ENCODE assay signal across 8 mouse cellular contexts in the genomic region with DNA sequence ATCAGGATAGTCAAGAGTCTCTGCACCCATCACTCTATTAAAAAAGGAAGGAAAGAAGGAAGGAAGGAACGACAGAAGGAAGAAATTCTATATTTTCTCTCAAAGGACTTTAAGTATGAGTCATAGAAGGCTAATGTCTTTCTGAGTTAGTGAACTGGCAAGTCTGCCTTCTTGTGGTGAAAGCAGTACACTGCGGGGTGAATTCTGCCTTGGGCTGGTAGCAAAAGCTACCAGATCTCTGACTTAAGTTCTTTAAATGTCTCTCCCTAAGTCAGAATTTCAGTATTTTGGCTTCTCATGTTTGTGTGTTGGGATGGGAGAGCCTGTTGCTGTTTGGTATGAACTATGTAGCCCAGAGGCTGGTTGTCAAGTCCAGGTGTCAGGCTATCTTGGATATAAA. TPM values are rescaled to one million over a fixed set of nuclear protein-coding genes. Genes with fewer than 3 reads are reported as not detected.
DNase-seq lines count a peak whose midpoint lies in the region; ATAC-seq and TF ChIP-seq lines count a peak whose summit lies in the region.

No protein-coding gene starts in this region.

- no peak for DNase-seq in layer of hippocampus, adult 2 months (ENCODE audit: low spot score in 2 of 2)
- no peak for DNase-seq in layer of hippocampus, adult 8-10 months (ENCODE audit: low spot score in 2 of 2)
- DNase-seq in T-cell, adult 2 months (ENCODE audit: low spot score) = peak; percentile 43
- peak; percentile 58 for DNase-seq in fibroblast of lung, adult 2 months (ENCODE audit: low read depth)
- no peak for DNase-seq in intestine, embryonic 14.5 days (ENCODE audit: low spot score)
- no peak for DNase-seq in lung, adult 2 months
- DNase-seq in Muller cell, postnatal 12 days (ENCODE audit: inconsistent ontology term) = no peak

- H3K4me1 ChIP-seq in intestine, embryonic 14.5 days (replicated peaks; ENCODE audit: control insufficient read depth, insufficient read depth, low read length) = no peaks in the 10 kb centered on the region
- H3K4me1 ChIP-seq in lung, adult 2 months (ENCODE audit: control insufficient read depth, insufficient read depth, low read length) = 0 out of 2 replicates have a peak, but pooled peaks cover 2% of the 10 kb centered on the region

- no peaks in the 10 kb centered on the region for H3K36me3 ChIP-seq in intestine, embryonic 14.5 days (ENCODE audit: control insufficient read depth, insufficient read depth, low read length)

- H3K4me3 ChIP-seq in layer of hippocampus, adult 2 months = peak overlapping the region; percentile 54
- H3K4me3 ChIP-seq in intestine, embryonic 14.5 days (ENCODE audit: low read depth, low read length) = peak overlapping the region; percentile 42
- H3K4me3 ChIP-seq in lung, adult 2 months (replicated peaks; ENCODE audit: extremely low read depth, low read depth, low read length) = no peak overlapping the region

- peak overlapping the region; percentile 41 for H3K4me2 ChIP-seq in intestine, embryonic 14.5 days (ENCODE audit: low read length)

- H3K9ac ChIP-seq in intestine, embryonic 14.5 days (ENCODE audit: low read length) = no peak overlapping the region

- H3K27me3 ChIP-seq in intestine, embryonic 14.5 days (replicated peaks; ENCODE audit: control insufficient read depth, insufficient read depth, low read length) = no peaks in the 10 kb centered on the region

- peak; percentile 68 for TF ChIP-seq CTCF in layer of hippocampus, adult 2 months (conservative IDR thresholded peaks at IDR 0.05)
- TF ChIP-seq CTCF in lung, adult 2 months (IDR thresholded peaks at IDR 0.05; ENCODE audit: insufficient read depth, low read length) = peak; percentile 12; the same call in 1 of the 2 replicates

- WGBS in intestine, embryonic 14.5 days = 32% methylated on average over 2 of the region's 2 CpGs
- 11% methylated on average over 2 of the region's 2 CpGs for WGBS in lung, adult 2 months

- ATAC-seq in intestine, embryonic 14.5 days (replicated peaks; ENCODE audit: low FRiP score, low TSS enrichment, low read depth) = peak; percentile 70
- peak; percentile 58 for ATAC-seq in neutrophil, adult 5-6 weeks (ENCODE audit: extremely low read depth, insufficient number of reproducible peaks, low FRiP score, poor library complexity, severe bottlenecking)

- TF ChIP-seq POLR2A in lung, adult 2 months (IDR thresholded peaks at IDR 0.05; ENCODE audit: borderline replicate concordance, extremely low read depth, low read depth, low read length) = no peak

- H3K9me3 ChIP-seq in intestine, embryonic 14.5 days (ENCODE audit: control insufficient read depth, low read length) = no peaks in the 10 kb centered on the region

- H3K27ac ChIP-seq in layer of hippocampus, adult 2 months = peak overlapping the region; percentile 65; the same call in 1 of the 2 replicates
- peak overlapping the region; percentile 47; the same call in 1 of the 2 replicates for H3K27ac ChIP-seq in intestine, embryonic 14.5 days (ENCODE audit: low read depth)

RNA-seq across cellular contexts. Expression of gene Zfp983, which starts 0.5 kb away (rescaled TPM):
- 10 to 100 TPM; 11.1 to 11.3 TPM for total RNA-seq in layer of hippocampus, adult 2 months (2021)
- 10 to 100 TPM in 2 of 4 experiments, 1 to 10 TPM in 2; 8.5 to 14.1 (median 11.7) TPM for total RNA-seq in layer of hippocampus, adult 8-10 months (2022)
- polyA plus RNA-seq in intestine, embryonic 14.5 days (2014; fragmentation: Nextera tagmentation; extraction: Ambion mirVana) = 3.9 and 5.1 TPM in 2 replicates
- 0.40 and 0.64 TPM in 2 replicates for polyA plus RNA-seq in lung, adult 2 months (2012; rRNA removed)
- total RNA-seq in neutrophil, adult 5-6 weeks (2017) = 6.8 and 9.2 TPM in 2 replicates

RNA-seq across cellular contexts. Expression of gene Gm10226, which starts 41.7 kb away (rescaled TPM):
- 1 to 10 TPM; 3.5 to 5.6 TPM for total RNA-seq in layer of hippocampus, adult 2 months (2021)
- total RNA-seq in layer of hippocampus, adult 8-10 months (2022) = 10 to 100 TPM in 1 of 4 experiments, 1 to 10 TPM in 3; 5.0 to 11.0 (median 5.9) TPM
- polyA plus RNA-seq in intestine, embryonic 14.5 days (2014; fragmentation: Nextera tagmentation; extraction: Ambion mirVana) = 4.5 and 8.1 TPM in 2 replicates
- not detected in 2 replicates for polyA plus RNA-seq in lung, adult 2 months (2012; rRNA removed)
- 6.8 and 14.7 TPM in 2 replicates for total RNA-seq in neutrophil, adult 5-6 weeks (2017)

RNA-seq across cellular contexts. Expression of gene Zfp760, which starts 57.6 kb away (rescaled TPM):
- total RNA-seq in layer of hippocampus, adult 2 months (2021) = 1 to 10 TPM; 8.2 to 8.6 TPM
- 10 to 100 TPM in 1 of 4 experiments, 1 to 10 TPM in 3; 5.7 to 10.0 (median 7.6) TPM for total RNA-seq in layer of hippocampus, adult 8-10 months (2022)
- polyA plus RNA-seq in intestine, embryonic 14.5 days (2014; fragmentation: Nextera tagmentation; extraction: Ambion mirVana) = 11.1 and 13.2 TPM in 2 replicates
- 0.69 and 1.4 TPM in 2 replicates for polyA plus RNA-seq in lung, adult 2 months (2012; rRNA removed)
- 5.0 and 5.7 TPM in 2 replicates for total RNA-seq in neutrophil, adult 5-6 weeks (2017)

Comparison
In these comparisons a context has a peak if more than half of its experiments do, and no peak if none do; other contexts are left out.
1. DNase-seq: peak in T-cell, adult 2 months (single experiment) and fibroblast of lung, adult 2 months (single experiment); none in layer of hippocampus, adult 2 months (0 of 2), layer of hippocampus, adult 8-10 months (0 of 2), intestine, embryonic 14.5 days (single experiment), lung, adult 2 months (single experiment) and Muller cell, postnatal 12 days (single experiment).